Mouse (Mus musculus) embryonic facial prominence, embryonic 13.5 days (tissue): ENCODE results near the gene Vwce. TPM values are rescaled to one million over a fixed set of nuclear protein-coding genes. Genes with fewer than 3 reads are reported as not detected.
A peak's percentile ranks its signal among the peaks of the same experiment; 100 is the strongest.

Source experiments
- ATAC-seq: fragments of 200-750 bp; cut with Nextera tagmentation; 2 replicates; pipeline ENCODE4 v1.8.0; 2017; ENCODE audit warnings: low read depth; ENCODE audit not compliant: insufficient number of reproducible peaks, insufficient read depth, low FRiP score, low TSS enrichment
- H3K27ac ChIP-seq: fragments of 300-500 bp; sonication (generic); 2 replicates; pipeline ENCODE4 v1.5.1; 2015; ENCODE audit warnings: moderate library complexity, mild to moderate bottlenecking, inconsistent platforms
- H3K27me3 ChIP-seq: fragments of 300-500 bp; sonication (generic); 2 replicates; pipeline ENCODE4 v1.6.1; 2015; ENCODE audit warnings: mild to moderate bottlenecking, inconsistent platforms
- H3K36me3 ChIP-seq: fragments of 300-500 bp; sonication (generic); 2 replicates; pipeline ENCODE4 v1.6.1; 2015; ENCODE audit warnings: mild to moderate bottlenecking, inconsistent platforms
- H3K4me1 ChIP-seq: fragments of 300-500 bp; sonication (generic); 2 replicates; pipeline ENCODE4 v1.6.1; 2015; ENCODE audit warnings: inconsistent platforms
- H3K4me2 ChIP-seq: fragments of 300-500 bp; sonication (generic); 2 replicates; pipeline ENCODE4 v1.6.1; 2015; ENCODE audit warnings: moderate library complexity, mild to moderate bottlenecking, inconsistent platforms
- H3K4me3 ChIP-seq: fragments of 300-500 bp; sonication (generic); 2 replicates; pipeline ENCODE4 v1.5.1; 2015; ENCODE audit warnings: mild to moderate bottlenecking, inconsistent platforms
- H3K9ac ChIP-seq: fragments of 300-500 bp; sonication (generic); 2 replicates; pipeline ENCODE4 v1.6.1; 2015; ENCODE audit warnings: mild to moderate bottlenecking, inconsistent platforms
- H3K9me3 ChIP-seq: fragments of 300-500 bp; sonication (generic); 2 replicates; pipeline ENCODE4 v1.6.1; 2016; ENCODE audit warnings: inconsistent platforms
- WGBS: fragments of 180-500 bp; shearing (Covaris S2); methylation state at CpG from one replicate; pipeline ENCODE4 v1.1.7; 2015; ENCODE audit warnings: mixed read lengths; 5-methylcytosine and 5-hydroxymethylcytosine counted together
- polyA plus RNA-seq: library from polyadenylated mRNA; unstranded; fragments of >200 nt; fragmentation: Nextera tagmentation; extraction: Ambion mirVana; gene quantifications from 2 replicates; pipeline ENCODE4 v1.2.1, GENCODE M21; 2015

The Vwce gene
- 3.1 and 3.8 TPM in 2 replicates for polyA plus RNA-seq

- H3K9ac ChIP-seq = peak within 1 kb of the TSS; percentile 77
- peak within 1 kb of the TSS; percentile 81 for H3K4me2 ChIP-seq
- peak; percentile 65 for ATAC-seq
- H3K27me3 ChIP-seq = no peaks in the 10 kb centered on the region
- H3K36me3 ChIP-seq = peaks cover 12% of the 10 kb centered on the region
- H3K27ac ChIP-seq = peak within 1 kb of the TSS; percentile 44
- peaks cover 17% of the 10 kb centered on the region for H3K4me1 ChIP-seq
- 2% methylated on average over 32 of the region's 32 CpGs for WGBS
- no peaks in the 10 kb centered on the region for H3K9me3 ChIP-seq
- peak within 1 kb of the TSS; percentile 50 for H3K4me3 ChIP-seq
Observed at GRCm38 (mm10) chr19:10634106-10634871, at the start of gene Vwce. Gene Vwce (plus strand): TSS chr19:10634213.

GRCm38 (mm10) chr19:10585112-10585511, 48.9 kb upstream of the Vwce start:
- Histone ChIP-seq H3K4me1 (peaks cover 11% of the 10 kb centered on the region), H3K27ac (no peak overlapping the region), H3K36me3 (peaks cover 14% of the 10 kb centered on the region), H3K9me3 (no peaks in the 10 kb centered on the region), H3K4me3 (no peak overlapping the region), H3K27me3 (no peaks in the 10 kb centered on the region), H3K9ac (no peak overlapping the region), H3K4me2 (no peak overlapping the region)
- no peak for ATAC-seq
- 86% methylated on average over 8 of the region's 8 CpGs for WGBS

- Histone ChIP-seq H3K9me3 (no peaks in the 10 kb centered on the region), H3K4me1 (peaks cover 11% of the 10 kb centered on the region), H3K9ac (no peak overlapping the region), H3K27ac (no peak overlapping the region), H3K36me3 (peaks cover 20% of the 10 kb centered on the region), H3K27me3 (no peaks in the 10 kb centered on the region), H3K4me3 (no peak overlapping the region), H3K4me2 (no peak overlapping the region)
- no peak for ATAC-seq
- WGBS = 83% methylated on average over 8 of the region's 8 CpGs
Observed at GRCm38 (mm10) chr19:10587231-10587630, 46.8 kb upstream of the Vwce start.

- H3K27ac ChIP-seq = peak overlapping the region; percentile 86
- no peak overlapping the region for H3K4me3 ChIP-seq
- H3K36me3 ChIP-seq = peaks cover 25% of the 10 kb centered on the region
- peaks cover 11% of the 10 kb centered on the region for H3K4me1 ChIP-seq
- no peaks in the 10 kb centered on the region for H3K9me3 ChIP-seq
- H3K27me3 ChIP-seq = no peaks in the 10 kb centered on the region
- peak overlapping the region; percentile 7; the same call in 1 of the 2 replicates for H3K4me2 ChIP-seq
- peak overlapping the region; percentile 2; the same call in 1 of the 2 replicates for H3K9ac ChIP-seq
- ATAC-seq = peak; percentile 8; the same call in 1 of the 2 replicates
- 32% methylated on average over 5 of the region's 5 CpGs for WGBS
Observed at GRCm38 (mm10) chr19:10589127-10589857, 44.7 kb upstream of the Vwce start.

- no peak overlapping the region for H3K4me3 ChIP-seq
- peaks cover 31% of the 10 kb centered on the region for H3K36me3 ChIP-seq
- WGBS = 55% methylated on average over 3 of the region's 3 CpGs
- H3K4me1 ChIP-seq = peaks cover 11% of the 10 kb centered on the region
- ATAC-seq = no peak
- 0 out of 2 replicates have a peak overlapping the region, but pooled peaks have one; percentile 86 for H3K27ac ChIP-seq
- H3K27me3 ChIP-seq = no peaks in the 10 kb centered on the region
- H3K9me3 ChIP-seq = no peaks in the 10 kb centered on the region
- H3K9ac ChIP-seq = no peak overlapping the region
- no peak overlapping the region for H3K4me2 ChIP-seq
Observed at GRCm38 (mm10) chr19:10590301-10590700, 43.7 kb upstream of the Vwce start.

- Histone ChIP-seq H3K4me2 (no peak overlapping the region), H3K9me3 (no peaks in the 10 kb centered on the region), H3K4me3 (no peak overlapping the region), H3K4me1 (peaks cover 11% of the 10 kb centered on the region), H3K9ac (no peak overlapping the region), H3K27ac (no peak overlapping the region), H3K36me3 (peaks cover 43% of the 10 kb centered on the region), H3K27me3 (no peaks in the 10 kb centered on the region)
- no peak for ATAC-seq
- WGBS = 88% methylated on average over 6 of the region's 6 CpGs
Observed at GRCm38 (mm10) chr19:10591659-10592377, 42.2 kb upstream of the Vwce start.

GRCm38 (mm10) chr19:10598188-10598587, 35.8 kb upstream of the Vwce start:
- Histone ChIP-seq H3K9me3 (no peaks in the 10 kb centered on the region), H3K9ac (no peak overlapping the region)
- 38% methylated on average over 3 of the region's 3 CpGs for WGBS

GRCm38 (mm10) chr19:10599648-10600047, 34.4 kb upstream of the Vwce start:
- Histone ChIP-seq H3K4me1 (peaks cover 22% of the 10 kb centered on the region), H3K9me3 (no peaks in the 10 kb centered on the region), H3K27me3 (no peaks in the 10 kb centered on the region), H3K4me3 (no peak overlapping the region), H3K27ac (no peak overlapping the region), H3K9ac (no peak overlapping the region), H3K4me2 (no peak overlapping the region), H3K36me3 (peaks cover 46% of the 10 kb centered on the region)
- ATAC-seq = no peak
- 95% methylated on average over 2 of the region's 2 CpGs for WGBS

More at GRCm38 (mm10) chr19:10598188-10598587, 35.8 kb upstream of the Vwce start:
- peaks cover 55% of the 10 kb centered on the region for H3K36me3 ChIP-seq
- no peak overlapping the region for H3K27ac ChIP-seq
- no peak overlapping the region for H3K4me3 ChIP-seq
- no peak for ATAC-seq
- no peaks in the 10 kb centered on the region for H3K27me3 ChIP-seq
- H3K4me2 ChIP-seq = no peak overlapping the region
- peaks cover 8% of the 10 kb centered on the region for H3K4me1 ChIP-seq

GRCm38 (mm10) chr19:10602247-10602769, 31.7 kb upstream of the Vwce start:
- 5% methylated on average over 6 of the region's 6 CpGs for WGBS
- peak overlapping the region; percentile 76 for H3K9ac ChIP-seq
- peaks cover 34% of the 10 kb centered on the region for H3K4me1 ChIP-seq
- H3K9me3 ChIP-seq = no peaks in the 10 kb centered on the region
- H3K4me3 ChIP-seq = peak overlapping the region; percentile 37
- H3K27me3 ChIP-seq = no peaks in the 10 kb centered on the region
- peak overlapping the region; percentile 92 for H3K27ac ChIP-seq
- peaks cover 22% of the 10 kb centered on the region for H3K36me3 ChIP-seq
- ATAC-seq = no peak
- peak overlapping the region; percentile 67 for H3K4me2 ChIP-seq

GRCm38 (mm10) chr19:10602787-10603186, 31.2 kb upstream of the Vwce start:
- Histone ChIP-seq H3K27ac (peak overlapping the region; percentile 92), H3K27me3 (no peaks in the 10 kb centered on the region), H3K9me3 (no peaks in the 10 kb centered on the region), H3K9ac (peak overlapping the region; percentile 76), H3K4me1 (peaks cover 38% of the 10 kb centered on the region), H3K4me2 (peak overlapping the region; percentile 67), H3K36me3 (peaks cover 27% of the 10 kb centered on the region), H3K4me3 (peak overlapping the region; percentile 37)
- 3% methylated on average over 9 of the region's 9 CpGs for whole genome bisulfite sequencing
- ATAC-seq = no peak
